Mouse (Mus musculus) right cerebral cortex, postnatal 10 days (tissue): Measurements from ENCODE around the gene Teddm3.
A peak's percentile ranks its signal among the peaks of the same experiment; 100 is the strongest.
"Not testable (repeated sequence)": the region's sequence is repeated elsewhere in the genome, so short reads cannot be mapped to it uniquely, and the experiment has no call there.

Experiments used
- DNase-seq, 2 experiments: peaks; one replicate each; pipeline ENCODE4 v3.0.0; 2021; ENCODE audit warnings: low spot score in 2 of 2

Gene Teddm3

DNA sequence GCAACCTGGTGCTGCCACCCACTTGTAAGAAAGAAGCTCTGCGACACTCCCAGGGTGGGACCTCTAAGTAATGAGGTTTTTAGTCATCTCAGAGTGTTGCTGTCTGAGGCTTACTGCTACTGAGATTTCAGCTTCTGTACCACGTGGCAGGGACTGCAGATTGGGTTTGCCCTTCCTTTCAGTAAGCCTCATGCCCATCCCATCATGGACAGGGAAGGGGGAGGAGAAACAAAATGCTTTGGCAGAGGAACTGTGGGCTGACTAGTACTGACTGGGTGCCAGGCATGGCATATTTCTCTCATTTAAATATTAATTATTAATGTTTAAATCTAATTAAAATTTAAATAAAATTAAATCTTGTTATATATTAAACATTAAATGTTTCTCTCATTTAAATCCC is at the start of gene Teddm3:
Teddm3 (minus strand) TSS at position 101 of the 400 bp plus-strand sequence.
- not testable (repeated sequence) for DNase-seq

GRCm38 (mm10) chr16:21202731-21203130 is 48.9 kb upstream of the Teddm3 start:
- DNase-seq, result no peak

DNA sequence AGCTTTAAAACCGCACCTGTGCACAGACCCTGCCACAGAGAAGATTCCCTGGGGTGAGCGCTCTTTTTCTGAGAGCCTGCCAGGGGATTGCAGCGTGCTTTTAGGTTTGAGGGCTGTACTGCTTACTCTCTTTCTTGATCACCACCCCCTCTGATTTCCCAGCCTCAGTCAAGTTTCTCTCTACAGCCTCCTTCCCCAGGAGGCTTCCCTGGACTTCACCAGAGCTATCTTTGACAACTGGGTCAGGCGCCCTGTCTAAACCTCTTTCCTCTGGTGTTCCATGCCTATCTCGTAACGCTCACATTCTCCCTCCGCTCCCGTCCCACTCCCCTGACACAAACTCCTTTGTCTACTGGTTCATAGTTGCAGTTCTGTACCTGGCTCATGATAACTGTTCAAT is 45.6 kb upstream of the Teddm3 start:
- DNase-seq, result no peak

DNA sequence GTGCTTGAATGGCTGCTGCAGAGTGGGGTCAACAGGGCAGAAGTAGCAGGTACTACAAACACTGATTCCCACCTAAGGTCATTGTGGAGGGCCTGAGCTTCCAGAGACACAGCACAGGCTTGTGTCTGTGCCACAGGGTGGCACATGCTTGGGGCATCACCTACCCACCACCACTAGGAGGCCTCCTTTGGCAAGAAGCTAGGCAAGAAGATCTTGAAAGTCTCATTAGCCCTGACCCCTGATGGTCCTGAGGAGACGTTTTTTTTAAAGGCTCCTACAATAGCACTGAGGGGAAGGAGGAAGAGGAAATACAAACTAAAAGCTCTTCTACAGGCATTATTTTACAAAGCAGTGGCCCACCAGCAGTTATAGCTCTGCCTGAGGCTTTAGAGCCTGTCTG is 44.7 kb upstream of the Teddm3 start:
- no peak for DNase-seq

- no peak for DNase-seq
Measured at GRCm38 (mm10) chr16:21198006-21198405, 44.2 kb upstream of the Teddm3 start.

DNA sequence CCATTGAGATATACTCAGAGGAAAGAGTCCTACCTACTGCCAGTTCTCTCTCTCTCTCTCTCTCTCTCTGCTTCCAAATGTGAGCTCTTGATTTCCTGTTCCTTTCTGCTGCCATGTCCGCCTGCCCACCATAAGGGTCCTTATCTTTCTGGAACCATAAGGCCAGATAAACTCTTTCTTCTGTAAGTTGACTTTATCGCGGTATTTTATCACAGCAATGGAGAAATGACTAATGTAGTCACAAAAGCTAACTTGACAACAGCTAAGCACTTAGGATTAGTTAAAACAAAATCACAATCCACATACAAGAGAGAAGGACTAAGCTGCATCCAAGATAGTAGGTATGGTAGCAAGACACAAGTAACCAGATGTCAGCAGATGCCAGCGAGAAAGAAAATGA is 43.7 kb upstream of the Teddm3 start:
- DNase-seq, result no peak

DNA sequence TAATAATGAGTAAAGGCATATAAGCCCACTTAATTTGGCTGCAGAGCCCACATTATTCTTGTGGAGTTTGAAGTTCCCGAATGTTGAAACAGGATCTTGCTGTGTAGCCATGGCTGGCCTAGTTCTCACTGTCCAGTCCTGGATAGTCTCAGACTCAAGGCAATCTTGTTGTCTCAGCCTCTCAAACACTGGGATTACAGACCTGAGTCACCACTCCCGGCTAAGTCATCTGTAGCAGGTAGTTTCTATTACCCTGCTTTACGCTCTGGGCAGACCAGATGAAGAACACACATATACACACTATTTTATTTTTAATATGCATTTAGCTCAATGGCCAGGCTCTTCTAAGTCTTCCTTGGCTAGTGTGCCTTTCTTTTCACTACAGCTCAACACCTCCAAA is 42.8 kb upstream of the Teddm3 start:
- DNase-seq, result no peak

DNA sequence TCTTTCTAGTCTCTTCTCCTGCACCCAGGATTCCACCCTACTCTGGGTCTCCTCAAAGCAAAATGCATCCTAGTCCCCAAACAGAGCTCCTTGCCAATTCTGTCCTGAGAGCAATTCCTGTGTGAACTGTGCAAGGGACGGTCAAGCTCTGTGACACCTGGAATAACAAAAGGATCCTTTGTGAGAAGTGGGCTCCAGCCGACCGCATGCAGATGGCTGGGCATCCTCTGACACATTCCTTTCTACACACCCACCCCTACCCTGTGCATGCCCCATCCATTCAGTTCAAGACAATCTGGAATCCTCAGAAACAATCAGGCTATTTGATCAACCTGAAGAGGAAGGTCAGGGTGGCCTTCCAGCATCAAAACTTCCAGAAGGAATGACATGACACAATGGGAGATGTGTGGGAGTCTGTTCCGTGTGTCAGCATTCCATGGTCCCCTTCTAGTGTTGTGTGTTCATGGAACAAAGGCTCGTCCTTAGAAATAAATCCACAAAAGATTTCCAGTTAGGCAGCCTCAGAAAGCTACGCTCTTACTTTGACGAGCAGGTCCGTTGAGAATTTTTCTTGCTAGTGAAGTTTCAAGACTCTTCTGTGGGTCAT is 41.6 kb upstream of the Teddm3 start:
- DNase-seq, result no peak

DNA sequence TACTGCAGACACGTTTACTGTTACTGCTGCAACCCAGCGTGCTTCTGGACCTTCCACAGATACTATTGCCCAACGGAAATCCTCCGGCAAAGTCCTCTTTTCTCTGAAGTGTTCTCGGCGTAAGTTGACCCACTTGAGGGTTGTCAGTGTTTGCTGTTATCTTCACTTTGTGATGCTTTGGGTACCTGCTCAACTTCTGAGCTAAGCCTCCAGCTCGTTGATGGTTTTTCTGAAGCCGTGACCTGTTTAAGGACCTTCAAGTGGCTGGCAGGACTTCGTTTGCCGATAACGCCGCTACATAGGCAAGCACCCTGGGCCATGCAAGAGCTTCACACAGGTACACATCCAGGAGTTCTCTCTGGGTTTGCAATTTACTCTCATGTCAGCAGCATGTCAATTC is 40.4 kb upstream of the Teddm3 start:
- DNase-seq, result no peak

DNA sequence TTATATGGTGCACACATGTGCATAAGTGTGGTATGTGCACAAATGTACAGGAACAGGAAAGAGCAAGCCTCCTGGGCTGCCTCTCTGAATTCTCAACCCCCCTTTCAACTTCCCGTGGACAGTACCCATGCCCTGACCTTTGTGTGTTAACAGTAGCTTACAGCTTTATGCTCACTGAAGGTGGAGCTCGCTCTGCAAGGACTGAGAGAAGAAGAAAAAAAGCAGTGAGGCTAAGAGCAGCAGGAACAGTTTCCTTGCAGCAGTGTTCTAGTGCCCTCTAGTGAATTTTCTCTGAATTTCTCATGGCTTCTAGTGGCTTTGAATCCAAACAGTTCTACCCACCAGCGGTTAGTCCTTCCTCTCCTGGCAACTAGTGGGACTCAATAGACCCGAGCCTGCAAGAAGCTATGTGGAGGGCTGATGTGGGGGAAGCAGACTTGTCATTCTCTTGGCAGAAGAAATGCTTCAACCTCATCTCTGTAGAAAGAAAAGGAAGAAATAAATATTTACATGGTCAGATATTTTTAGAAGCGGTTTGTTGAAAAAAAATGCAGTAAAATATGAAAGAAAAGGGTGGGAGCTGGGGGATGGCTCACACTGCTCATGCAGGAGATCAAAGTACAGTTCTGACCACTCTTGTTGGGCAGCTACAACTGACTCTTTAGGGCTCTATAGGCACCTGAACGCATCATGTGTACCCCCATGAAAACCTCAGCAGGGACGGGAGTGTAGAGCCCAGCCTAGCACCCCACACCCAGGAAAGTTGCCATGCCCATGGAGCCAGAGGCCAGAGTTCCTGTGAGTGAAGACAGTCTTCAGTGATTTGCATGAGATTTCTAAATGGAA is 38.9 kb upstream of the Teddm3 start:
- peak; percentile 61 to 78 for DNase-seq

- no peak for DNase-seq
Measured at GRCm38 (mm10) chr16:21191569-21191968, 37.8 kb upstream of the Teddm3 start.

- no peak for DNase-seq
Measured at GRCm38 (mm10) chr16:21188345-21188744, 34.5 kb upstream of the Teddm3 start.

GRCm38 (mm10) chr16:21187568-21187967 is 33.8 kb upstream of the Teddm3 start:
- DNase-seq, result no peak

GRCm38 (mm10) chr16:21184697-21185096 is 30.9 kb upstream of the Teddm3 start:
- no peak for DNase-seq

- DNase-seq, result peak in 1 of 2 experiments; percentile 52
Measured at GRCm38 (mm10) chr16:21182108-21182507, 28.3 kb upstream of the Teddm3 start.

DNA sequence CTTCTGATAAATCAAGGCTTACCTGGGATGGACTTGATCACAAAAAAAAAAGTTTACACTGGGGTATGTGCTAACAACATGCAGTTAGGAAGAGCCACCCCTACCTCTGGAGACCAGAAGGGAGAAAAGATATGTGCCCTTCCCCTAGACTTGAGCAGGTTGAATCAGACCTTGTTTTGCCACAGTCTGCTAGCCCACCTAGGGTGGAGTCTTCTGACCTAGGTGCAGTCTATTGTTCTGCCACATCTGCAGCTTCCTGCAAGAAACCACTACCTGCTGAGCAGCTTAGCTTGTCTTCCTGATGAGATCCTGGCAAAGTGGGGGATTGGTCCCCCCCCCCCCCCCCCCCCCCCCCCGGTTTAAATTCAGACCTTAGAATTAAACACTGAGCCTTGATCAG is 21.4 kb upstream of the Teddm3 start:
- DNase-seq, result no peak

- peak in 1 of 2 experiments; percentile 43 for DNase-seq
Measured at GRCm38 (mm10) chr16:21168730-21169129, 14.9 kb upstream of the Teddm3 start.

GRCm38 (mm10) chr16:21165343-21166220 is 11.8 kb upstream of the Teddm3 start:
- peak; percentile 23 to 30 for DNase-seq

- not testable (repeated sequence) for DNase-seq
Measured at GRCm38 (mm10) chr16:21163423-21163822, 9.6 kb upstream of the Teddm3 start.

DNA sequence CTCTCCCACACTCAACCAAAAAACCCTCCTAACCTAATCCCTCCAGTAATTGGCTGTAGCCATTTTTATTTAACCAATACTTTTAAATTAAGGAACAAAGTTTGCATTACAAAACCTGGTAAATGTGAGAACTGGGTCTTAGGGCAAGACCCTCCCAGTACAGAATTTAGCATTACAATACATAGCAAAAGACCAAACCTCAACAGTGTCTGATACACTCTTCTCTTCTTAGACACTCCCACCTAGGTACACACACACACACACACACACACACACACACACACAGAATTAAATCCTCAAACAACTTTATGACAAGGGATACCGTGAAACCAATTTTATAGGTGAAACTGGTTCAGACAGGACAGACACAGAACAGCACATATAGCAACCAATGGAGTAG is 5.4 kb upstream of the Teddm3 start:
- DNase-seq, result not testable (repeated sequence)

DNA sequence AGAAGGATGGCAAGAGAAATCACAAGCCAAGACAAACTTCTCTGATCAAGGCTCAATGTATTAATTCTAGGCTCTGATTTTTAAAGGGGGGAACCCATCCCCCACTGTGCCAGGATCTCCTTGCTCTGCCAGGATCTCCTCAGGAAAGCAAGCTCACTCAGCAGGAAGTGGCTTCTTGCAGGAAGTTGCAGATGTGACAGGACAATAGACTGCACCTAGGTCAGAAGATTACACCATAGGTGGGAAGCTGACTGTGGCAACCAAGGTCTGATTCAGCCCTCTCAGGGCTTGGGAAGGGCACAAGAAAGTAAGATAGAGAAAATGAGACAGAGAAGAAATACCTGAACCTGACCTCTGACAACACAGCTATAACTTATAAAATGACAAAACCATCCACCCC is 2.5 kb upstream of the Teddm3 start:
- DNase-seq, result not testable (repeated sequence)
